Mouse (Mus musculus) heart, embryonic 12.5 days (tissue): ENCODE measurements around the gene Izumo1r. TPM values are rescaled to one million over a fixed set of nuclear protein-coding genes. Genes with fewer than 3 reads are reported as not detected.

ENCODE experiments used
- ATAC-seq: fragments of 200-750 bp; cut with Nextera tagmentation; 2 replicates; pipeline ENCODE4 v1.8.0; 2017; ENCODE audit warnings: moderate TSS enrichment, moderate library complexity; ENCODE audit not compliant: insufficient number of reproducible peaks, low FRiP score
- H3K27ac ChIP-seq: fragments of 300-500 bp; sonication (generic); 2 replicates; pipeline ENCODE4 v1.5.1; 2016; ENCODE audit warnings: mild to moderate bottlenecking, moderate library complexity; ENCODE audit not compliant: poor library complexity, severe bottlenecking
- H3K27me3 ChIP-seq: fragments of 300-500 bp; sonication (generic); replicated peaks from 2 replicates; pipeline ENCODE4 v1.6.1; 2016; ENCODE audit warnings: mild to moderate bottlenecking, moderate library complexity
- H3K36me3 ChIP-seq: fragments of 300-500 bp; sonication (generic); 2 replicates; pipeline ENCODE4 v1.6.1; 2016; ENCODE audit warnings: mild to moderate bottlenecking, moderate library complexity
- H3K4me1 ChIP-seq: fragments of 300-500 bp; sonication (generic); replicated peaks from 2 replicates; pipeline ENCODE4 v1.6.1; 2016; ENCODE audit warnings: mild to moderate bottlenecking
- H3K4me2 ChIP-seq: fragments of 300-500 bp; sonication (generic); 2 replicates; pipeline ENCODE4 v1.6.1; 2016; ENCODE audit warnings: mild to moderate bottlenecking, moderate library complexity
- H3K4me3 ChIP-seq: fragments of 300-500 bp; sonication (generic); 2 replicates; pipeline ENCODE4 v1.5.1; 2016; ENCODE audit warnings: mild to moderate bottlenecking
- H3K9ac ChIP-seq: fragments of 300-500 bp; sonication (generic); 2 replicates; pipeline ENCODE4 v1.6.1; 2016; ENCODE audit warnings: mild to moderate bottlenecking, moderate library complexity
- H3K9me3 ChIP-seq: fragments of 300-500 bp; sonication (generic); replicated peaks from 2 replicates; pipeline ENCODE4 v1.6.1; 2016; ENCODE audit warnings: mild to moderate bottlenecking, moderate library complexity
- WGBS: fragments of 180-500 bp; shearing (Covaris S2); methylation state at CpG from one replicate; pipeline ENCODE4 v1.1.7; 2016; 5-methylcytosine and 5-hydroxymethylcytosine counted together
- polyA plus RNA-seq: library from polyadenylated mRNA; unstranded; fragments of >200 nt; fragmentation: Nextera tagmentation; extraction: Ambion mirVana; gene quantifications from 2 replicates; pipeline ENCODE4 v1.2.1, GENCODE M21; 2016

Izumo1r gene
- polyA plus RNA-seq, 1 experiment from 2014 or later = not detected

DNA sequence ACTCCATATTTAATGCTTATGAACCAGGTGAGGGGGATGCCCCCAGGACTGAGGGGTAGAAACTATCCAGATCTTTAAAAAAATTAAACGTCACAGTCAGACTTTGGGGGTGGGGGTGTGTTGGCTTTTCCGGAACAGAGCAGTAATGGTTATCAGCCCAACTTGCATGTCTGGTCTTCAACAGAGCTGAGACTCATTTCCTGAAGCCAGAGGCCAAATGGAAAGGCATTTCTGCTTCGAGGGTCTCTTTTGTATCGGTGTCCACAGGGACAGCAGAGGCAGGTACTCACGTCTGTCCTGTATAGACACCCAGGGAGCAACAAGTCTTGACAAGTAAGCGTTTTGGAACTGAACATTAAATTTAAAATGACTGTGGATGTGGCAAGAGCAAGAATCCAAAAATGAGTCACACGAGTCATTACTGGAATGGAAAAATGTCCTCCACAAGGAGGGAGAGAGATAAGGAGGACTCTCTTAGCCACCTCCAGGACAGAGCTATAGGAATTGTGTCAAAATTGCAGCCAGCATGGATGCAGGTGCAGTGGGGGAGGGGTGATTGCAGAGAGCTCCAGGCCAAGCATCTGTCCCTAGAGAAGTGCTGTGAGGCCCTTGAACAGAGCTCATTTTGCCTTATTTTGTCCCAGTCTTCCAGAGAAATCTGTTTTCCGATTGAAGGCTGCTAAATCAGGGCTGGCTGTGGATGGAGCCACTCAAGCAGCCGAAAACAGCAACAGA, 1.2 kb upstream of the Izumo1r start:
- H3K27me3 ChIP-seq = no peaks in the 10 kb centered on the region
- H3K9me3 ChIP-seq = no peaks in the 10 kb centered on the region
- peak overlapping the region; percentile 26 for H3K4me2 ChIP-seq
- H3K9ac ChIP-seq = no peak overlapping the region
- WGBS = 21% methylated on average over 9 of the region's 9 CpGs
- ATAC-seq = no peak
- H3K36me3 ChIP-seq = no peaks in the 10 kb centered on the region
- peaks cover 40% of the 10 kb centered on the region for H3K4me1 ChIP-seq
- H3K4me3 ChIP-seq = no peak overlapping the region
- no peak overlapping the region for H3K27ac ChIP-seq

DNA sequence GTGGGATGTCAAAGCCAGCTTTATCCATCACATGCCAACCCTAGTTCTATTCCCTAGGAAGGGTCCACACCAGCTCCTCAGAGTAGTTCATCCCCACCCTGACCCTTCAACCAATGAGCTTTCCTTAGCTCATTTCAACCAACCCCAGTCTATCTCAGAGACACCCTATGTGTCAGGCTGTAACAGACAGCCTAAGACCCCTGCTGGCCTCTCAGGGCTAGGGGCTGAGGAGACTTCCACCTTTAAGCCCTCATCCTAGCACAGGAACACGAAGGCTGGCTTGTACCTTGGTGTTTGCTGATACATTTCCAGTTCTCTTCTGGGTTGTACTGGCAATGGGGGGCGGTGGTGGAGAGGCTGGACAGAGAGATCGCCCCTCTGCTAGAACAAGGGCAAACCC, 743 bp downstream of the Izumo1r start:
- Histone ChIP-seq H3K27ac (no peak overlapping the region), H3K9ac (no peak overlapping the region), H3K4me3 (no peak overlapping the region), H3K9me3 (no peaks in the 10 kb centered on the region), H3K27me3 (no peaks in the 10 kb centered on the region), H3K36me3 (no peaks in the 10 kb centered on the region), H3K4me2 (no peak overlapping the region), H3K4me1 (peaks cover 36% of the 10 kb centered on the region)
- 79% methylated on average over 3 of the region's 3 CpGs for WGBS
- ATAC-seq = no peak

DNA sequence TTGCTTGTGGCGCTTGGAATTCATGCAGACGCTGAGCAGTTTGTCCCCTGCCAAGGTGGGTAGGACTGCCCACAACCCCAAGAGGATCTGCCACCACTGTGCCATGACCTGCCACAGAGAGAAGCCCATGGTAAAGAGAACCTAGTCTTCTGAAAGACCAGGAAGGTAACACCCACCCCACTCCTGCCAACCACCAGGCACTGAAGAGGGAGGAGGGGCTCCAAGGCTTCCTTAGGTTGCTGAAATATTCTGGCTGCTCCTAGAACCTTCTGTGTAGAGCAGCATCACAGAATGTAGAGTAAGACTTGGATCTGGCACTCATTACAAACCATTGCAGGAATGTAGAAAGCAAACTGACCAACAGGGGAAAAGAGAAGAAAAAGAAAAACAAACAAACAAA, 1.3 kb downstream of the Izumo1r start:
- ATAC-seq = no peak
- no peak overlapping the region for H3K4me2 ChIP-seq
- no peaks in the 10 kb centered on the region for H3K36me3 ChIP-seq
- peaks cover 30% of the 10 kb centered on the region for H3K4me1 ChIP-seq
- 81% methylated on average over 2 of the region's 2 CpGs for WGBS
- no peak overlapping the region for H3K4me3 ChIP-seq
- no peak overlapping the region for H3K9ac ChIP-seq
- no peaks in the 10 kb centered on the region for H3K9me3 ChIP-seq
- H3K27me3 ChIP-seq = no peaks in the 10 kb centered on the region
- H3K27ac ChIP-seq = no peak overlapping the region

DNA sequence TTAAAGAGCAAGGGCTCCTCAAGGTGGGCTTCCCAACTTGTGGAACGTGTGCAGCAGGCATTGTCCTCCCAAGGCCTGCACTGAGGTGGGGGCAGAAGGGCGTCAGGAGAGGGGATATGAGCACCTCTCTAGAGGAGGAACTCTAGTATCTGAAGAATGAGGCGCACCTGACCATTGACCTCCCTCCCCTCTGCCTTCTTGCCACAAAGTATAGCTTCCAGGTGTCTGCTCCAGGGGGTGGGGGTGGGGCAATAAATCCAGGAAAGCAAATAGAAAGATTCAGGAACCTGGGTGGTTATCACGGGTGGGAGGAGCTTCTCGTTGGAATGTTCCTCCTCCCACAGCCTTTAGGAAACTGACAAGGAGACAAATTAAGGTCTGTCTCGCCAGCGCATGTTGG, 2.0 kb downstream of the Izumo1r start:
- Histone ChIP-seq H3K9ac (no peak overlapping the region), H3K4me2 (no peak overlapping the region), H3K4me3 (no peak overlapping the region), H3K36me3 (no peaks in the 10 kb centered on the region), H3K27ac (no peak overlapping the region), H3K4me1 (peaks cover 27% of the 10 kb centered on the region), H3K27me3 (no peaks in the 10 kb centered on the region), H3K9me3 (no peaks in the 10 kb centered on the region)
- WGBS = 60% methylated on average over 7 of the region's 7 CpGs
- no peak for ATAC-seq

DNA sequence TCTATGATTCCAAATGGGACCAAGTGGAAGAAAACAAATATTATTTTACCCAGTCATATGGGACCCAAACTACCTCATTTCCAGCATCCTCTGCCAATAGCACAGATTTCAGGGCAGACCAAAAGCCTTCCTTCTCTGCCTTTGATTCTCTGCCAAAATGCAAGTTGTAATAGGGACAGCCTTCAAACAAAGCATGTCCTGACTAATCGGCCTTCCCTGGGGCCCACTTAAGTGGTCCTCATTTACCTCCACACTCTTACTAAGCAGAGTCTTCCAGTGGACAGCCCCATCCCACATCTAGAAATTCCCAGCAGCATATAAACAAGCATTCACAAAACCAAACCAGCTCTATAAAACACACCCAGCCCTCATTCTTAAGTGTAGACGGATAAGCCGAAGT, 6.6 kb downstream of the Izumo1r start:
- Histone ChIP-seq H3K4me1 (0 out of 2 replicates have a peak, but pooled peaks cover 1% of the 10 kb centered on the region), H3K9ac (no peak overlapping the region), H3K27me3 (no peaks in the 10 kb centered on the region), H3K27ac (no peak overlapping the region), H3K36me3 (no peaks in the 10 kb centered on the region), H3K4me3 (no peak overlapping the region), H3K4me2 (no peak overlapping the region), H3K9me3 (0 out of 2 replicates have a peak, but pooled peaks cover 3% of the 10 kb centered on the region)
- no peak for ATAC-seq
- WGBS = 70% methylated on average over 3 of the region's 3 CpGs

DNA sequence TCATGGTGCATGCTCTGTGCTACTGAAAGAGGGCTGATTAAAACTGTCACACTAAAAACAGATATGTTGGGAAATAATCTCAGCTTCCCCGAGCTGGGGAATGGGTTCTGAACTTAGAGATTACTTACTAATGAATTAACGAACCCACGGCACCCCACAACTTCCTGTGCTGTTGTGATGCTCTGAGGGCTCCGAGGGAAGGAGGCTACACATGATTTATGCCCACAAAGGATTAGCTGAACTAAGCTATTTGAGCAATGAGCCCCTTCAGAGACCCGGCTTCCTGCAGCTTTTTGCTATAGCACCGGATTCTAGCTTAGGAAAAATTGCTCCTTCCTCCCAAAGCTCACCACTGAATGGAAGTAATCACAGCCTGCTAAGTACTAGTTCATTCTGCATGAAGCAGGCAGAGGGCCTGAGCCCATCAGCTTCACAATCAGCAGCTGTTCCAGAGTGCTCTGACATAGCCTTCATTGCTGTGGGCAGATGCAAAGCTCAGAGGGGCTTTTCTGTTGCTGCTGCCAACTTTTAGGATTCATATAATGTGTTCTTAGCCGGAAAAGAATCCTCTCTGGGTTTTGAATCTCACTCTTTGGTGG, 8.4 kb downstream of the Izumo1r start:
- H3K4me1 ChIP-seq = no peaks in the 10 kb centered on the region
- H3K27me3 ChIP-seq = no peaks in the 10 kb centered on the region
- 0 out of 2 replicates have a peak, but pooled peaks cover 3% of the 10 kb centered on the region for H3K9me3 ChIP-seq
- no peak overlapping the region for H3K9ac ChIP-seq
- no peak for ATAC-seq
- H3K4me3 ChIP-seq = no peak overlapping the region
- no peak overlapping the region for H3K27ac ChIP-seq
- H3K36me3 ChIP-seq = no peaks in the 10 kb centered on the region
- WGBS = 68% methylated on average over 7 of the region's 7 CpGs
- H3K4me2 ChIP-seq = no peak overlapping the region

DNA sequence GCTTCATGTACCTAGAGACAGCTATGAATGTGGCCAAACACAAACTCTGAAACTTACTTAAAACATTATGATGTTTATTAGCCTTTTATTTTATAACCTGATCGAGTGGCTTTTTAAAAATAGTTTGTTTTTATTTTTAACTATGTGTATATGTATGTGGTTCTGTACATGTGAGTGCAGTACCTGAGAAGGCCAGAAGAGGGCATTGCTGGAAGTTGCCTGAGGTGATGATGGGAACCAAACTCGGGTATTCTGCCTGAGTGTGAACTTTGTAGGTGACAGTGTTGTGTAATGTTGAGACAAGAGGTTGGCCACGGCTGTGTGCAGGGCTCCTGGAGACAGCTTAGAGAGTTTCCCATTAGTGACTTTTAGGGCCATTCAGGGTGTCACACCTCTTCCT, 9.1 kb downstream of the Izumo1r start:
- Histone ChIP-seq H3K9ac (no peak overlapping the region), H3K27me3 (no peaks in the 10 kb centered on the region), H3K36me3 (no peaks in the 10 kb centered on the region), H3K27ac (no peak overlapping the region), H3K9me3 (0 out of 2 replicates have a peak, but pooled peaks cover 3% of the 10 kb centered on the region), H3K4me3 (no peak overlapping the region), H3K4me2 (no peak overlapping the region), H3K4me1 (no peaks in the 10 kb centered on the region)
- WGBS = 71% methylated on average over 3 of the region's 3 CpGs
- no peak for ATAC-seq

DNA sequence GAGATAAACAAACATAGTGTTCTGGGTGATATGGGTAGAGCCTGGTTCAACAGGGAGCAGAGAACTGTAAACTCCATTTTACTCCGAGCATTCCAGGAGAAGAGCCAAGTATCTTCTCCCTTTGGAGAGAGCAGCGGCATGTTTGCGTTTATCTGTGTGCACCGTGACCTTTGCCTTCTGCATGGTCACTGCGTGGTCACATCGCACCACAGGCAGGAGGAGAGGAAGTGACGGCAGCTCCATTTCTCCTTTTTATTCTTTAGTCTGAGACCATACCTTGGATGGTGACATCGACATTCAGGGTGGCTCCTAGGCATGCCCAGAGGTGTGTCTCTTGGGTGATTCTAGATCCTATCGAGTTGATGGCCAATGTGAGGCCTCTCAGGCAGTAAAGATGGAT, 10.4 kb downstream of the Izumo1r start:
- H3K4me3 ChIP-seq = no peak overlapping the region
- H3K9me3 ChIP-seq = 0 out of 2 replicates have a peak, but pooled peaks cover 3% of the 10 kb centered on the region
- no peaks in the 10 kb centered on the region for H3K36me3 ChIP-seq
- WGBS = 68% methylated on average over 9 of the region's 9 CpGs
- no peak overlapping the region for H3K27ac ChIP-seq
- ATAC-seq = no peak
- H3K4me1 ChIP-seq = no peaks in the 10 kb centered on the region
- H3K4me2 ChIP-seq = no peak overlapping the region
- H3K27me3 ChIP-seq = no peaks in the 10 kb centered on the region
- no peak overlapping the region for H3K9ac ChIP-seq

DNA sequence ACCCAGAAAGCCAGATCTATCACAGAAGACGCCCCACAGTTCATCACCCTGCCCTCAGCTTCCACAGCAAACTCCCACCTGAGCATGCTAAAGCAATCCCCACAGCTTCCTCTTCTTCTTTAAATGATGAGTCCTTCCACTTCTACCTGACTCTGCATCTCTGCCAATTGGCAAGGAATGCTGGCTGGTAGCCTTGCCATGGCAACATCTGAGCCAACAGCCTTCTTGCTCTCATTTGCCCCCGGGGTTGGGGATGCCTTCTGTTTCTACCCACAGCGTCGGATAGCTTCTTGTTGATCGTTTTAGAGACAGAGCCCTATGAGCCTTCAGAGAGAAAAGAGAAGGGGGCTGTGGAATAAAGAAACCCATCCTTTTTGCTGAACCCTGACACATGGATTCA, 11.9 kb downstream of the Izumo1r start:
- no peaks in the 10 kb centered on the region for H3K27me3 ChIP-seq
- H3K9ac ChIP-seq = no peak overlapping the region
- H3K36me3 ChIP-seq = no peaks in the 10 kb centered on the region
- 0 out of 2 replicates have a peak, but pooled peaks cover 3% of the 10 kb centered on the region for H3K9me3 ChIP-seq
- no peak overlapping the region for H3K4me3 ChIP-seq
- H3K4me1 ChIP-seq = peaks cover 6% of the 10 kb centered on the region
- no peak overlapping the region for H3K4me2 ChIP-seq
- 80% methylated on average over 5 of the region's 5 CpGs for WGBS
- H3K27ac ChIP-seq = no peak overlapping the region
- ATAC-seq = no peak

DNA sequence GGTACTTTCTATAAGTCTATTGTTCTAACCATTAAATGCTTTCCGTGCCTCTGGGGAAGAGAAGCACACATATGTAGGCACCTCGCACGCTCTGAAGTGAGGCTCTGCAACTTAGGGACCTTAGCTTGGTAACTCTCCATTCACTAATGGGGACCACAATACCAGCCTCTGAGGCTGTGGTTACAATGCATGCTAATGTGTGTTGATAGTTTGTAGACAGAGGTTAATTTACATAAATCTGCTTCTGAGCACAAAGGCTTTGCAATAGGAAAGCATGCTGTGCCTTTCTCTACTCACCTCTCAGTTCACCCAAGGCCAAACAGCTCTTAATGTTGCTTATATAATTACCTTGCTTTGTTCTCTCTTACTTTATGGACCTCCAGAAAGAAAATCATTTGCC, 13.1 kb downstream of the Izumo1r start:
- 79% methylated on average over 3 of the region's 3 CpGs for WGBS
- no peak overlapping the region for H3K27ac ChIP-seq
- no peak for ATAC-seq
- no peaks in the 10 kb centered on the region for H3K36me3 ChIP-seq
- 0 out of 2 replicates have a peak, but pooled peaks cover 3% of the 10 kb centered on the region for H3K9me3 ChIP-seq
- H3K4me2 ChIP-seq = no peak overlapping the region
- H3K4me3 ChIP-seq = no peak overlapping the region
- no peak overlapping the region for H3K9ac ChIP-seq
- H3K27me3 ChIP-seq = no peaks in the 10 kb centered on the region
- peaks cover 6% of the 10 kb centered on the region for H3K4me1 ChIP-seq

DNA sequence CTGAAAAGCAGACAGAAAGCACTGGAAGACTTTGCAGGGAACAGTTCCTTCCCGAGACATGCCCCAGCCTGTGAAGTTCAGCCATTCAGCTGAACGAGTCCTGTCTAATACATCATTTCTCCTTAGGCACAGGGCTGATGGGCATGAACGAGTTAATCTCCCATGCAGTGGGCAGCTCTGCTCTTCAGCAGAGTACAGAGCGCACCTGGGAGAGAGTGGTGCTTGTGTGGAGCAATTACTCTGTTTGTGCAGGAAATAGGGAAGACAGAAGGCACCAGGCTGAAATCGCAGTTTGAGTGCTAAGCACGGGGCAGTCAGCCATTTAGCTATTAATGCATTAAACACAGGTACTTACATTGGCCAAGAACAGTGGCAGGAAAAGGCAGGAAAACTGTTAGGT, 15.1 kb downstream of the Izumo1r start:
- 68% methylated on average over 6 of the region's 6 CpGs for WGBS
- H3K27ac ChIP-seq = no peak overlapping the region

More for the DNA sequence above, 15.1 kb downstream of the Izumo1r start:
- Histone ChIP-seq H3K4me2 (no peak overlapping the region), H3K9ac (no peak overlapping the region), H3K4me1 (peaks cover 9% of the 10 kb centered on the region), H3K9me3 (no peaks in the 10 kb centered on the region), H3K27me3 (no peaks in the 10 kb centered on the region), H3K36me3 (no peaks in the 10 kb centered on the region), H3K4me3 (no peak overlapping the region)
- no peak for ATAC-seq
